Mouse (Mus musculus) lung, postnatal 25 days (tissue): ENCODE measurements around the gene Snx30.
A peak's percentile ranks its signal among the peaks of the same experiment; 100 is the strongest.
"Not testable (repeated sequence)": the region's sequence is repeated elsewhere in the genome, so short reads cannot be mapped to it uniquely, and the experiment has no call there.

Experiments
- DNase-seq: peaks from one replicate; pipeline ENCODE4 v3.0.0; 2022; ENCODE audit warnings: low spot score

The Snx30 gene

DNA sequence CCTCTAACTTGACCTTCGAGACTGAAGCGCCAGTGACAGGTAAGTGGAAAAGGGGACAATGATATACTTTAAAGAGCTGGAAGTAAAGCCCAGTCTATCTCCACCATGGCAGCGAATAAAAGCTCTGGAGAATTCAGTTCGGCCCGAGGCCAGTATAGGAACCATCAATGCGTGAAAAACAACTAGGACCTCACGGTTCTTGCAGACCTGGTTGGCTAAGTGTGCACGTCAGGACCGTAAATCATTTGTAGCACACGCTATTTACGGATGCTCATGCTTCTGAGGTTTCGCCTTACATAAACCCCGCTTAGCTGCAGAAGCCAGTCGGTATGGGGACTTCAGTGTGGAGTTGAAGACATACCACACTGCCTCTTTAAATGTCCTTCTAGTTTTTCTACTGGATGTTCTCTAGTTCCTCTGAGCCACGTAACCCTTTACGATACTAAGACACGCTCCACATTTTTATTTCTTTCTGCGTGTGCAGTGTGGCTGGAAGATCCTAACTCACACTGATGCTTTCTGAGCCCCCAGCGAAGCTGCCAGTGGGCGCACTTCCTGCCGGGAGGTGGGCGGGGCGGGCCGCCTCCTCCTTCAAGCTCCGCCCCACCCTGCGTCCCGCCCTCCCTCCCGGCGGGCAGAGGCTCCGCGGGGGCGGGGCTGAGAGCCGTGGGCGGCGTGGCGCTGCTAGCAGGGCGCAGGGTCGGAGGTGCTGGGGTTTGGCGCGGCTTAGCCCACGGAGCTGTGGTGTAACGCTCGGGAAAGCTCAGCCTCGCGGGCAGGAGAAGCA, at the start of gene Snx30:
TSS of gene Snx30 (plus strand) at position 660 of the 787 bp plus-strand sequence.
- peak; percentile 90 for DNase-seq

- DNase-seq: peak; percentile 49
Observed at GRCm38 (mm10) chr4:59756332-59757082, 49.1 kb upstream of the Snx30 start.

DNA sequence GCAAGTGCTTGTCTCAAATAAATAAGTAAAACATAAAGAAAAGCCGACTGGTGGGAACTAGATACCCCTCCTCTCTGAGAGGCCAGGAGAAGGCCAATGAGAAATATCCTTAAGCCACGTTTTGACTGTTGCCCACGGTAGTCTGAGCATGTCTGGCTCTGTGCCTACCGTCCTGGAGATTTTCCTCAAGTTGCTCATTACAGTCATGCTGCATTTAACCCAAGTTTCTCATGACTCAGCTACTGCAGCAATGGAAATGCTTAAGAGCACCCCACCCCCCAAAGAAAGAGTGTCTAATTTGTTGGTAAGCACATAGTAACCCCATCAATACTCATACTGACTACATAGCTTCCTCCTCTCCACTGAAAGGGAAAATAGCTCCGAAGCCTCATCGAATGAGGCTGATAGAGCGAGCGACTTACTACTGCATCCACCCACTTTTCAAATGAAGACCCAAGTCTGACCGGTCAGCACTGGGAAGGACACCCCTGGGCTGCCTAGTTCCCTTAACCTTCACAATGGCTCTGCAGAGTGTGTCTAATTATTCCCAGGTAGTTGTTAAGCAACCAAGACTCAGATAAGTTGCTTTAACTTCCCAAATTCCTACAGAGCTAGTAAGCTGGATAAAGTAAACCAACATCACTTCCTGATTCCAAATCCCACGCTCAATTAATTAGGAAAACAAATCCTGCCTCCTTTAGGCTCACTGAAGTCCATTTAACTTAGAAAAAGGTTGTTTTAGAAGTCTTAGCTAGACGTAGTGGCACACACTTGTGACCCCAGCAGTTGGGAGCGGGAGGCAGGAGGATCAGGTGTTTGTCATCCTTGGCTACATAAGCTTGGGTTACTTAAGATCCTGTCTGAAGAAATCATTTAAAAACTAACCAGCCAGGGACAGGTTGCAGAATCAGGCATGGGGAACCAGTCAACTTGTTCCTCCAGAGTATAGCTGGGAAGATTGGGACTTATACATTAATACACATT, 47.9 kb upstream of the Snx30 start:
- no peak for DNase-seq

DNA sequence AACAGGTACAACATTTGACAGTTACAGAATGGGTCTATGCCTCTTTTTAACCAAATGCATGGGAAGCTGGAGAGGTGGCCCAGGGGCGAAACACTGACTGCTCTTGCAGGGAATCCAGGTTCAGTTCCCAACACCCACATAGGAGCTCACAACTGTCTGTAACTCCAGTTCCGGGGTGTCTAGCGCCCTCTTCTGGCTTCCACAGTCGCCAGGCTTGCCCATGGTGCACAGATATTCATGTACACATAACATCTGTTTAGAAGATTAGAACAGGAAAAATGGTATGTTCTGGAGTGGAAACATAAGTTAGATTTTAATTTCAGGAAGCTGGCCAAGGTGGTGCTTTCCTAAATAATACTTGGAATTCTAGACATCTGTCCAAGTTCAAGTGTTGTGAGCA, 45.6 kb upstream of the Snx30 start:
- no peak for DNase-seq

DNA sequence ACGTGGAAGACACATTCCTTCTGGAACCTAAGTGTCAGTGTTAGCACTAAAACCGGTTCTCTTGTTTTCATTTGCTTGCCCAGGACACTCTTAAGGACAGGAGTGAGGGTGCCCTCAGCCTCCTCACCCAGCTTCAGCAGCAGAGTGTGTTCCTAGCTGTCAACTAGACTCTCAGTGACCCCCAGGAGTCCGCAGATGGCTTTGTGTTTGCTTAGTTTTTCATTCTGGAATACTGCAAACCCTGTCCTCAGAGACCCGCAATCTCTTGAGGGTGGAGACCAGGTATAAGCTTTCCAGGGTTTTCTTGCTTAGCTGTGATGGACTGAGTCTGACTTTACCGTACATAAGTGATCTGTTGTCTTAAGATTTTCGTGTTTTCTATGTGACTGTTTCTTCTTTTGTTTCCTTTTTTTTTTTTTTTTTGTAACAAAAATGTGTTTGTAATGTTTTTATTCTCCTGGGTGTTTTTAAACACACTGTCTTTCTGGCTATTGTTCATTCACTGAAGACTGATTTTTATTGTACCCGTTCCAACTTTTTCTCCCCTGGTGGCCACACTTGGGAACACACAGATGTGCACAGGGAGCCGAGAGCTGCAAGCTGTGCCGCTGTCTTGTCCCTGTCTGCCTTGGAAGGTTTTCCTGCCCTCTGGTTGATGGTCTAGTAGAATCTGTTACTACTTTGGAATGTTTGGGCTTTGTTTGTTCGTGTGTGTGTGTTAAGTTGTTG, 44.8 kb upstream of the Snx30 start:
- DNase-seq: peak; percentile 56

- DNase-seq: peak; percentile 65
Observed at GRCm38 (mm10) chr4:59761365-59761729, 44.3 kb upstream of the Snx30 start.

DNA sequence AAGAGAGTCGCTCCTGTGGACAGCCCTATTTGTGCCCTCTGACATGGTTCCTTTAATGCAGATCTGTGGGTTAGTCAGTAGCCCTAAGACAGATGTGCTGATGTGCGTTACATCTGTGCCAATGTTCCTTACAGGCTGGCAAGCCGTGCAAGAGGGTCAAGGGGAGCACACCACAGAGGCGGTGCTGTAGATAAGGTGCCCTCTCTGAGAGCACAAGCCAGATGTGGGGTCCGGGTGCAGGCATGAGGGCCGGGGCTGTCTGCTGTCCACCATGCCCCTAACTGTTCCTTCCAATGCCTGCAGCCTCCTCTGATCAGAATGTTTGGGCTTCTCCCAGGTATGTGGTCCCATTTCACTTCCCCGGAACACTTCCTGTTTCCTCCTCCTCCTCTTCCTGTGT, 40.7 kb upstream of the Snx30 start:
- no peak for DNase-seq

GRCm38 (mm10) chr4:59765385-59766005, 40.1 kb upstream of the Snx30 start:
- peak; percentile 42 for DNase-seq

GRCm38 (mm10) chr4:59767717-59768116, 37.9 kb upstream of the Snx30 start:
- no peak for DNase-seq

DNA sequence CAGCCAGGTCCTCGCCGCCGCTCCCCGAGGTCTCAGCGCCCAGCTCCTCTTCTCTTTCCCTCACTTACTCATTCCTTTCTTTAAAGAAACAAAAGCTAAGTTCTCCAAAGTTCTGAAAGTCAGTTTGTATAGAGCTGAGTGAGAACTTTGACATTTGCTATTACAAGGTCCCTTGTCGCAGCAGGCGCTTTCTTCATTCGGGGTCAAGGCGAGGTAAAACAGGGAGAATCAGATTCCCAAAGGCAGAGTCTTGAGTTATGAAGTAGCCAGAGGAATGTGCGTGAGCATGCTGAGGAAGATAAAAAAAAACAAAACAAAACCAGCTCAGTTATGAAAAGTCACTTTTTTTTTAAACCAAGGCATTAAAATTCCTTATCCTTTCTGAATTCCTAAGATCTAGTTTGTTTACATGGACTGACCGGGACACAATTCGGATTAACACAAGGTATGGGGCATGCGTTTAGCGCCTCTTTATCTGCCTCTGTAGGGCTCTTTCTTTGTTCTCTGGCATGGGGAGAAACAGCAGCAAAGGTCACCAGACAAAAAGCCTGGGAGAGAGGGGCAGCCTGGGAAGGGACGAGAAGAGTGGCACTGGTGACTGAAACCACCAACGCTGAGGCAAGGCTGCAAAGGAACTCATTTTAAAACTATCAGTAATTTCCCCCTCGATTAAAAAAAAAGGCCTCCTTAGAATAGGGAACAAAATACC, 33.3 kb upstream of the Snx30 start:
- no peak for DNase-seq

GRCm38 (mm10) chr4:59777828-59778227, 27.8 kb upstream of the Snx30 start:
- no peak for DNase-seq

GRCm38 (mm10) chr4:59780568-59780967, 25.1 kb upstream of the Snx30 start:
- peak; percentile 31 for DNase-seq

- DNase-seq: no peak
Observed at GRCm38 (mm10) chr4:59782853-59783684, 22.6 kb upstream of the Snx30 start.

GRCm38 (mm10) chr4:59783685-59784279, 21.9 kb upstream of the Snx30 start:
- DNase-seq: peak; percentile 98

- no peak for DNase-seq
Observed at GRCm38 (mm10) chr4:59785412-59785811, 20.2 kb upstream of the Snx30 start.

GRCm38 (mm10) chr4:59786661-59787060, 19.0 kb upstream of the Snx30 start:
- DNase-seq: peak; percentile 79

DNA sequence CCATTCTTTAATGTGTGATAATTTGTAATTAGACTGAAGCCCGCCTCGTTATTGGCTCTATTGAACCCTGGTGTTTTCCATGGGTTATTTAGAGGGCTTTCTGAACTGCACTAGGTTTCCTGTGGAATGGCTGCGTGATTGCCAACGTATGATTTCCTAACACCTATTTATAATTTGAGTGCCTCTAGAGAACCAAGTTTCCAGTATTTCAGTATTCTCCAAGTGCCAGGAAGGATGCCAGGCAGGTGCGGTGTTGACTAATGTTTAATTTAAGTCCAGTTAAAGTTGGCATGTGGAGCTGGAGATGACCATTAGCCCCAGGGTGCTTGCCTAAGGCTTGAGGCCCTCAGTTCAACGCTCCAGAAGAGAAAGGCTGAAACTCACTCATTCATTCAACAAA, 18.5 kb upstream of the Snx30 start:
- DNase-seq: peak; percentile 77

DNA sequence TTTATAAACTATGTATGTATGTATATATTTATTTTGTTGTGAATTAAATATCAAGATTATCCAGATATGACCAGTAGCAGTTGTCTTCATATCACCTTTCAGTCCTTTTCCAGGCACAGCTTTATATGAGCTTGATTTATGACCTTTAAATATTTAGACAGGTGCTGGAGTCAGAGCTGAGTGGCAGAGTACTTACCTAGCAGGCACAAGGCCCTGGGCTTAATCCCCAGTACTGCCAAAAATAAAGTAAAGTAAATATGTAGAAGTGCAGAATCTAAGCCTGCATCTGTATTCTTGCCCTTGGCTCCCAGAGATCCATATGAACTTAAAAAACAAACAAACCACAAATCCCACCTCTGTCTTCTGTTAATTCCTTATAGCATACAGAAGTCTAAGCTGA, 16.6 kb upstream of the Snx30 start:
- no peak for DNase-seq

- not testable (repeated sequence) for DNase-seq
Observed at GRCm38 (mm10) chr4:59793626-59794025, 12.0 kb upstream of the Snx30 start.
